Mouse (Mus musculus) heart, embryonic 11.5 days (tissue): ENCODE measurements at regions not wholly inside any gene's neighbourhood (a gene's known extent, or its start where the extent isn't known, plus 50 kb on each side); places are given as distances from the start of the nearest gene placed in this dataset.

Source experiments
- ATAC-seq: fragments of 200-750 bp; cut with Nextera tagmentation; replicated peaks from 2 replicates; pipeline ENCODE4 v1.8.0; 2017; ENCODE audit warnings: moderate library complexity; ENCODE audit not compliant: insufficient number of reproducible peaks, low FRiP score, low TSS enrichment
- H3K27ac ChIP-seq: fragments of 300-500 bp; sonication (generic); 2 replicates; pipeline ENCODE4 v1.5.1; 2014; ENCODE audit warnings: mild to moderate bottlenecking, low read depth, low read length
- H3K27me3 ChIP-seq: fragments of 300-500 bp; sonication (generic); 2 replicates; pipeline ENCODE4 v1.6.1; 2014; ENCODE audit warnings: mild to moderate bottlenecking, low read length, mixed read lengths; ENCODE audit not compliant: control insufficient read depth, insufficient read depth
- H3K36me3 ChIP-seq: fragments of 300-500 bp; sonication (generic); 2 replicates; pipeline ENCODE4 v1.6.1; 2014; ENCODE audit warnings: mild to moderate bottlenecking, low read length, moderate library complexity, mixed read lengths; ENCODE audit not compliant: control insufficient read depth, insufficient read depth
- H3K4me1 ChIP-seq: fragments of 300-500 bp; sonication (generic); 2 replicates; pipeline ENCODE4 v1.6.1; 2014; ENCODE audit warnings: low read length; ENCODE audit not compliant: control insufficient read depth, insufficient read depth
- H3K4me2 ChIP-seq: fragments of 300-500 bp; sonication (generic); 2 replicates; pipeline ENCODE4 v1.6.1; 2014; ENCODE audit warnings: mild to moderate bottlenecking, moderate library complexity
- H3K4me3 ChIP-seq: fragments of 300-500 bp; sonication (generic); 2 replicates; pipeline ENCODE4 v1.5.1; 2014; ENCODE audit warnings: low read depth, low read length
- H3K9ac ChIP-seq: fragments of 300-500 bp; sonication (generic); 2 replicates; pipeline ENCODE4 v1.6.1; 2014; ENCODE audit warnings: mild to moderate bottlenecking, low read depth, low read length, moderate library complexity
- H3K9me3 ChIP-seq: fragments of 300-500 bp; sonication (generic); replicated peaks from 2 replicates; pipeline ENCODE4 v1.6.1; 2016; ENCODE audit warnings: low read length; ENCODE audit not compliant: control insufficient read depth
- WGBS: fragments of 180-500 bp; shearing (Covaris S2); extraction: QIAGEN DNeasy Blood & Tissue Kit; methylation state at CpG from one replicate; pipeline ENCODE4 v1.1.7; 2014; ENCODE audit not compliant: insufficient replicate concordance; 5-methylcytosine and 5-hydroxymethylcytosine counted together

- Histone ChIP-seq H3K36me3 (no peaks in the 10 kb centered on the region), H3K27ac (no peak overlapping the region), H3K4me1 (no peaks in the 10 kb centered on the region), H3K27me3 (no peaks in the 10 kb centered on the region), H3K4me2 (no peak overlapping the region), H3K4me3 (no peak overlapping the region), H3K9ac (no peak overlapping the region), H3K9me3 (no peaks in the 10 kb centered on the region)
- ATAC-seq, result no peak
- 68% methylated on average over 12 of the region's 12 CpGs for WGBS
Measured at GRCm38 (mm10) chr19:37789576-37790180, 92.1 kb downstream of the Cyp26a1 start.

GRCm38 (mm10) chr19:37790281-37791073, 92.9 kb downstream of the Cyp26a1 start:
- 68% methylated on average over 24 of the region's 24 CpGs for WGBS
- Histone ChIP-seq H3K4me2 (no peak overlapping the region), H3K4me3 (no peak overlapping the region), H3K27ac (no peak overlapping the region), H3K36me3 (no peaks in the 10 kb centered on the region), H3K4me1 (no peaks in the 10 kb centered on the region), H3K27me3 (no peaks in the 10 kb centered on the region), H3K9me3 (no peaks in the 10 kb centered on the region), H3K9ac (no peak overlapping the region)
- no peak for ATAC-seq

DNA sequence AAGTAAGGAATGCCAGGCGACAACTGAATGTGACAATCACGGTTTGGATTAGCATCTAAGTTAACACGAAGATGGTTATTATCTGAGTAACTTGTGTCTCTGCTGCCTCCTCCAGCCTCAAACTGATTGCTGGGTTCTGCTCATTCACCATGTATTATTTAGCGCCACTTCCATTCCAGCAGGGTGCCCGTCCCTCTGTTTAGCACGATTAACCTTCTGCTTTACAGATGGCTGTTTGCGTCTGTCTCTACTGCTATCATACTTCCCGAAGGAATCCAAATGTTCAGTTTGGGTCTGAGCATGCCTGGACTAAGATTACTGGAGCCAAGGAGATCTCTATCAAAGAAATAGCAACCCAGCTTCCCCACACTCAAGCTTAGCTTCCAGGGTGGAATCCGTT, 95.6 kb downstream of the Cyp26a1 start:
- H3K9me3 ChIP-seq, result no peaks in the 10 kb centered on the region
- H3K27me3 ChIP-seq, result no peaks in the 10 kb centered on the region
- H3K9ac ChIP-seq, result no peak overlapping the region
- ATAC-seq, result no peak
- no peak overlapping the region for H3K4me3 ChIP-seq
- H3K36me3 ChIP-seq, result no peaks in the 10 kb centered on the region
- WGBS, result 77% methylated on average over 9 of the region's 9 CpGs
- H3K4me1 ChIP-seq, result no peaks in the 10 kb centered on the region
- no peak overlapping the region for H3K4me2 ChIP-seq
- no peak overlapping the region for H3K27ac ChIP-seq

DNA sequence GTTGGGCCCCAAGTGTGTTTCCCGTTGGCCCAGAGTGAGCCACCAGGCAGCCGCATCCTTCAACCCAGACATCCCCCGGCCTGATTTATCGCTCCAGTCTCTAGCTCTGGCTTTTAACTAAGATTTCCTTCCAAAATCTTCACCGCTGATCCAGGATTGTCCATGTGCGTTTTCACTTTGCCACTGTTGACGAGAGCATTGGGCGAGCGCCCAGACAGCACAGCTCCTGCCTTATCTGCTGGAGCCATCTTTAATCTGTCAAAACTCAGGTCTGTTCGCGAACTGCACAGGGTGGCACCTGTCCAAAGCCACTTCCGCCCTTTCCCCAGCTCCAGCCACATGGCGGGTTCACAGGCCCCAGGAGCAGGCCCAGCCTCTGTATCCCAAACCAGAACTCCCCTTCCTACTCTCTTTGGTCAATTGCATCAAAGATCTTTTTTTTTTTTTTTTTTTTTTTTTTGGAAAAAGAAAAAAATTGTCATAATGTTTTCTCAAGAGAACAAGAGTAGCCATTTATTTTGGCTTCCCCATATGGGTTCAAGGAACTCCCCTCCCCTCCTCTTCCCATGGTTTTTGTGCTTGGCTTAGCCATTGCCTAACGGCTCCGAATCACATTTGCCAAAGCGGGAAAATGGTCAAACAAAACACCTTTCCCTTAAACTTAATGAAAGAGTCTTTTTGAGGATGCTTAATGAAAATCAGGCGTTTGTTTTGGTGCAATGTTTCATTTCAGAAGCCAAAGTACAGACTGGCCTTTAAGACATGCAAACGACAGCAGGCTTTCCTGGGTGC, 98.2 kb downstream of the Cyp26a1 start:
- WGBS, result 85% methylated on average over 18 of the region's 18 CpGs
- H3K4me1 ChIP-seq, result no peaks in the 10 kb centered on the region
- no peak overlapping the region for H3K9ac ChIP-seq
- H3K36me3 ChIP-seq, result no peaks in the 10 kb centered on the region
- no peaks in the 10 kb centered on the region for H3K9me3 ChIP-seq
- no peaks in the 10 kb centered on the region for H3K27me3 ChIP-seq
- no peak overlapping the region for H3K4me2 ChIP-seq
- no peak overlapping the region for H3K4me3 ChIP-seq
- no peak for ATAC-seq
- no peak overlapping the region for H3K27ac ChIP-seq

DNA sequence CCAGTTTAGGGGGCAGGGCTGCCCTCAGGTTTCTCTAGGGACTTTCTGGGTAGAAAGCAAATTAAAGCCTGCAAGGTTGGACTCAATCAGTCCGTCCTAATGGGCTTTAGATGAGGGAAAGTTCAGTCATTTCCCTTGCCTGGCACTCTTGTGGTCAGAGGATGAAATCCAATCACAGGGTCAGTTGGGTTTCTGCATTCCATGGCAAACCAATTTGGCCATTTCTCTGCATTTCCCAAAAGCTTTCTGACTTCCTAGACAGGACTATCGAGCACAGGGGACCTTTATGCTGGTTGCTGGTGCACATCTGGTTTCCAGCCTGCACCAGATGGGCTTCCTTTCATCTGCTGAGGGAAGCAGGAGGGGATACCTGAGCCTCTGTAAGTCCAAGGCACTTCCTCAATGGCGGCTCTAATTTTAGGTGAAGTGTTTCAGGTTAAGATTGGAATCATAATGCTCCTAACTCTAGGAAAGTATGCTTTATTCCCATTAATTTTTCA, 102.6 kb downstream of the Cyp26a1 start:
- H3K4me3 ChIP-seq, result no peak overlapping the region
- 74% methylated on average over 3 of the region's 3 CpGs for WGBS
- no peaks in the 10 kb centered on the region for H3K36me3 ChIP-seq
- H3K9me3 ChIP-seq, result no peaks in the 10 kb centered on the region
- no peaks in the 10 kb centered on the region for H3K4me1 ChIP-seq
- H3K4me2 ChIP-seq, result no peak overlapping the region
- H3K27me3 ChIP-seq, result no peaks in the 10 kb centered on the region
- no peak overlapping the region for H3K27ac ChIP-seq
- no peak for ATAC-seq
- H3K9ac ChIP-seq, result no peak overlapping the region

GRCm38 (mm10) chr19:37809666-37810065, 112.1 kb downstream of the Cyp26a1 start:
- H3K27me3 ChIP-seq, result no peaks in the 10 kb centered on the region
- H3K4me2 ChIP-seq, result no peak overlapping the region
- H3K4me1 ChIP-seq, result peaks cover 4% of the 10 kb centered on the region
- H3K9ac ChIP-seq, result no peak overlapping the region
- H3K27ac ChIP-seq, result no peak overlapping the region
- ATAC-seq, result no peak
- WGBS, result 83% methylated on average over 11 of the region's 11 CpGs
- no peaks in the 10 kb centered on the region for H3K9me3 ChIP-seq
- H3K36me3 ChIP-seq, result no peaks in the 10 kb centered on the region
- H3K4me3 ChIP-seq, result no peak overlapping the region

- peaks cover 5% of the 10 kb centered on the region for H3K4me1 ChIP-seq
- 8% methylated on average over 19 of the region's 19 CpGs for WGBS
- no peaks in the 10 kb centered on the region for H3K9me3 ChIP-seq
- no peak overlapping the region for H3K27ac ChIP-seq
- H3K27me3 ChIP-seq, result no peaks in the 10 kb centered on the region
- H3K9ac ChIP-seq, result no peak overlapping the region
- no peaks in the 10 kb centered on the region for H3K36me3 ChIP-seq
- peak overlapping the region; percentile 70 for H3K4me2 ChIP-seq
- ATAC-seq, result no peak
- peak overlapping the region; percentile 30 for H3K4me3 ChIP-seq
Measured at GRCm38 (mm10) chr19:37814089-37815073, 116.8 kb downstream of the Cyp26a1 start.

DNA sequence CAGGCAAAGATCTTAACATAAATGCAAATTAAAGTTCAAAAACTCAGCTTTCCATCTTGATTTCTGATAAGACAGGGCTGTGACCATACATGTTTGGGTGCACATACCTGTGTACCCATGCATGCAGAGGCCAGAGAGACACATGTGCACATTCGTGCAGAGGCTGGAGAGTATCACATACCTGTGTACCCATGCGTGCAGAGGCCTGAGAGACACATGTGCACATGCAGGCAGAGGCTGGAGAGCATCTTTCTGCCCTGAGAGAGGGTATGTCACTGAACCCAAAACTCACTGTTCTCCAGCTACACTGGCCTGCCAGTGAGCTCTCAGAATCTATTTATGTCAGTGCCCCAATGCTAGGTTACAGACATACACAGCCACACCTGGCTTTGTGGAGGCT, 118.0 kb downstream of the Cyp26a1 start:
- WGBS, result 83% methylated on average over 2 of the region's 2 CpGs
- H3K4me3 ChIP-seq, result no peak overlapping the region
- no peaks in the 10 kb centered on the region for H3K9me3 ChIP-seq
- H3K27me3 ChIP-seq, result no peaks in the 10 kb centered on the region
- H3K4me2 ChIP-seq, result no peak overlapping the region
- H3K4me1 ChIP-seq, result peaks cover 5% of the 10 kb centered on the region
- no peak overlapping the region for H3K27ac ChIP-seq
- no peak overlapping the region for H3K9ac ChIP-seq
- H3K36me3 ChIP-seq, result no peaks in the 10 kb centered on the region
- ATAC-seq, result no peak
